ENCODE assay signal across 9 mouse cellular contexts in genomic region chr10:121796027-121796802, GRCm38 (mm10). TPM values are rescaled to one million over a fixed set of nuclear protein-coding genes. Genes with fewer than 3 reads are reported as not detected.
DNase-seq lines count a peak whose midpoint lies in the region; ATAC-seq and TF ChIP-seq lines count a peak whose summit lies in the region.
"Had no signal": no experiment of that assay in that cellular context is flagged by ENCODE, and none has a peak within 500 bp of the region (broad histone marks: within the 10 kb centered on the region; RNA-seq: fewer than 3 reads in every experiment).

No protein-coding gene starts in this region.

- peak overlapping the region; percentile 52 for H3K4me2 ChIP-seq in intestine, postnatal 0 days (replicated peaks; ENCODE audit: low read depth)
- H3K4me2 ChIP-seq: hindbrain, embryonic 15.5 days had no signal

- WGBS in intestine, postnatal 0 days = 42% methylated on average over 8 of the region's 8 CpGs
- WGBS in forebrain, embryonic 10.5 days = 88% methylated on average over 8 of the region's 8 CpGs

- peaks cover 5% of the 10 kb centered on the region; the same call in 1 of the 2 replicates for H3K36me3 ChIP-seq in intestine, postnatal 0 days (ENCODE audit: control insufficient read depth, insufficient read depth)
- peaks cover 31% of the 10 kb centered on the region; the same call in 1 of the 2 replicates for H3K36me3 ChIP-seq in forebrain, embryonic 10.5 days (replicated peaks)

- no peaks in the 10 kb centered on the region for H3K27me3 ChIP-seq in intestine, postnatal 0 days (replicated peaks; ENCODE audit: control insufficient read depth, insufficient read depth, low read length)
- no peaks in the 10 kb centered on the region for H3K27me3 ChIP-seq in forebrain, embryonic 10.5 days (ENCODE audit: poor library complexity, severe bottlenecking)
- H3K27me3 ChIP-seq: hindbrain, embryonic 15.5 days had no signal

- no peak overlapping the region for H3K4me3 ChIP-seq in intestine, postnatal 0 days (ENCODE audit: low read depth, low read length)
- H3K4me3 ChIP-seq in forebrain, embryonic 10.5 days = no peak overlapping the region
- H3K4me3 ChIP-seq: hindbrain, embryonic 15.5 days had no signal

- H3K4me1 ChIP-seq in intestine, postnatal 0 days (replicated peaks; ENCODE audit: control insufficient read depth, insufficient read depth, low read length) = no peaks in the 10 kb centered on the region
- peaks cover 8% of the 10 kb centered on the region for H3K4me1 ChIP-seq in forebrain, embryonic 10.5 days
- H3K4me1 ChIP-seq: hindbrain, embryonic 15.5 days had no signal

- H3K27ac ChIP-seq in intestine, postnatal 0 days (ENCODE audit: low read depth, low read length) = no peak overlapping the region
- no peak overlapping the region for H3K27ac ChIP-seq in forebrain, embryonic 10.5 days
- H3K27ac ChIP-seq: hindbrain, embryonic 15.5 days had no signal

- DNase-seq in adrenal gland, adult 2 months = peak; percentile 45
- no peak for DNase-seq in adrenal gland, postnatal 4 days (ENCODE audit: low spot score in 2 of 2)
- peak; percentile 72 to 75 for DNase-seq in lung, postnatal 4 days
- no peak for DNase-seq in forebrain, embryonic 10.5 days (ENCODE audit: extremely low spot score, low spot score)
- DNase-seq in gastrocnemius, postnatal 36 days = no peak

- H3K9ac ChIP-seq in intestine, postnatal 0 days (ENCODE audit: low read depth, low read length) = no peak overlapping the region
- H3K9ac ChIP-seq: hindbrain, embryonic 15.5 days had no signal

- H3K9me3 ChIP-seq in intestine, postnatal 0 days (ENCODE audit: control insufficient read depth) = no peaks in the 10 kb centered on the region
- H3K9me3 ChIP-seq in forebrain, embryonic 10.5 days = no peaks in the 10 kb centered on the region
- H3K9me3 ChIP-seq: hindbrain, embryonic 15.5 days had no signal

- intact Hi-C loops in gastrocnemius, postnatal 36 days (cut with DNase I) = no loop called here

- peak; percentile 90 for ATAC-seq in CD4-positive, CD25-positive, alpha-beta regulatory T cell, adult 4 months
- ATAC-seq in intestine, postnatal 0 days = peak; percentile 95
- no peak for ATAC-seq in erythroid progenitor cell, adult 5-6 weeks (replicated peaks; ENCODE audit: low FRiP score, poor library complexity, severe bottlenecking)

- TF ChIP-seq CTCF in intestine, postnatal 0 days (IDR thresholded peaks at IDR 0.05; ENCODE audit: low read depth) = peak; percentile 24; the same call in 1 of the 2 replicates

RNA-seq across cellular contexts. Expression of gene BC048403, which starts 56.5 kb away (rescaled TPM):
- total RNA-seq in adrenal gland, adult 2 months (2021) = 10 to 100 TPM in 1 of 2 experiments, 1 to 10 TPM in 1; 8.4 to 12.4 TPM
- polyA plus RNA-seq in adrenal gland, adult 2 months (2012; rRNA removed) = 7.3 and 16.9 TPM in 2 replicates
- 1 to 10 TPM; 9.7 TPM for total RNA-seq in adrenal gland, postnatal 4 days (2021)
- 1 to 10 TPM; 4.1 to 5.5 TPM for polyA plus RNA-seq in CD4-positive, CD25-positive, alpha-beta regulatory T cell, adult 4 months (2017; shearing (Covaris generic))
- polyA plus RNA-seq in intestine, postnatal 0 days (2015; fragmentation: Nextera tagmentation; extraction: Ambion mirVana) = 2.4 and 2.5 TPM in 2 replicates
- 2.9 and 5.9 TPM in 2 replicates for total RNA-seq in erythroid progenitor cell, adult 5-6 weeks (2015; ENCODE audit: low replicate concordance)
- not detected in 2 replicates for total RNA-seq in erythroid progenitor cell, adult 5-6 weeks (2017; ENCODE audit: low replicate concordance)
- 3.3 and 3.5 TPM in 2 replicates for polyA plus RNA-seq in forebrain, embryonic 10.5 days (2016; fragmentation: Nextera tagmentation; extraction: Ambion mirVana)
- total RNA-seq in gastrocnemius, postnatal 36 days (2021) = 1 to 10 TPM in 1 of 2 experiments, under 1 TPM in 1; 0.99 to 1.8 TPM

Comparison
In these comparisons a context has a peak if more than half of its experiments do, and no peak if none do; other contexts are left out.
1. DNase-seq: peak in adrenal gland, adult 2 months (single experiment) and lung, postnatal 4 days (2 of 2); none in adrenal gland, postnatal 4 days (0 of 2), forebrain, embryonic 10.5 days (single experiment) and gastrocnemius, postnatal 36 days (0 of 2).